Mouse (Mus musculus): ENCODE data around the gene Senp6.
"Not testable (repeated sequence)": the region's sequence is repeated elsewhere in the genome, so short reads cannot be mapped to it uniquely, and the experiment has no call there.

Senp6 gene

GRCm38 (mm10) chr9:80066367-80067220 lies at the start of gene Senp6:
Senp6 (plus strand) TSS chr9:80066903.
- peak; percentile 89 for DNase-seq (ENCODE audit: extremely low spot score)

DNA sequence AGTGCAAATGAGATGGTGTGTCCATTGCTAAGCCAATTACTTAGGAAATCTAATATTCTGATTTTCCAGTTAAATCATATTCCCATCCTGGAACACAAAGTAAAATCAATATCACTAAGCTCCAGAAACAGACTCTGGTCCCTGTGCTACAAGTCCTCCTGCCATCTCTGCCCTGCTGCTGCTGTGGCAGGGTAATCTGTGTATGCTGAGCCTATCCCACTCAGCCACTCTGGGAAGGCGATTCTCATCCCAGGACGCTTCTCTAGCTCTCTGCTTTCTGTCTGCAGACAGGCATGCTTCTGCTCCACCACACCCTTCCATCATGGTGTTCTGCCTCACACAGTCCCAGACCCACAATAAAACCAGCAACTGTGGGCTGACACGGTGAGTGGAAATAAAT lies 46.3 kb upstream of the Senp6 start:
- no peak for DNase-seq (ENCODE audit: extremely low spot score)

DNA sequence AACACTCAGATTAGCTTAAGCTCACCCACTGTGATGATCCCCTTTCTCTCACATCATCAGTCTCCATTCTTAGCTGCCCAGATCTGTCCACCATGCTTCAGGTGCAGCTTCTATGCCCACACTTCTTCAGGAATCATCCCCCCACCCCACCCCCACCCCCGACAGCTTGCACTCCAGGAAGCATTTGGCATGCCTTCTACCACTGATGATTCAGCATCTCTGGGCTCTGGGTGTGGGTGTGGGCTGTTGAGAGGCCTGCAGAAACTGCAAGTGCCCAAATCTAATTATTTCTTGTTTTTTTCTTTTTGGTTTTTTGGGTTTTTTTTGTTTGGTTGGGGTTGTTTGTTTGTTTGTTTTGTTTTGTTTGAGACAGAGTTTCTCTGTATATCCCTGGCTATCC lies 45.1 kb upstream of the Senp6 start:
- no peak for DNase-seq (ENCODE audit: extremely low spot score)

DNA sequence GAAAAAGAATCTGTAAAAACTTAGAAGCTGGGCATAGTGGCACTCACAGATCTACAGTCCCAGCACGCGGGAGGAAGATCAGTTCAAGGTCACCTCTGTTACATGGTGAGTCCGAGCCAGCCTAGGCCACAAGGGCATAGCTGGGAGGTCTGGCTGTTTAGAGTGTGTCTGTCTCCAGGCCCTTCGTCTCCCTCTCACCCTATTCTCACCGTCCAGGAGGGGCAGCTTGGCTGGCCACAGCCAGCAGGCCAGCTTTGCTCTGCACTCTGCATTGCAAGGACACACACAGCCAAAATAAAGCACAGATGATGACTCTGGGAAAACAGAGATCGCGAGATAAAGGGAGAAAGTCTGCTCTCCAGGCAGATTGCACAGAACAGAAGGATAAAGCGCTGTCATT lies 43.9 kb upstream of the Senp6 start:
- no peak for DNase-seq (ENCODE audit: extremely low spot score)

- not testable (repeated sequence) for DNase-seq (ENCODE audit: extremely low spot score)
Observed at GRCm38 (mm10) chr9:80025347-80025746, 41.4 kb upstream of the Senp6 start.

DNA sequence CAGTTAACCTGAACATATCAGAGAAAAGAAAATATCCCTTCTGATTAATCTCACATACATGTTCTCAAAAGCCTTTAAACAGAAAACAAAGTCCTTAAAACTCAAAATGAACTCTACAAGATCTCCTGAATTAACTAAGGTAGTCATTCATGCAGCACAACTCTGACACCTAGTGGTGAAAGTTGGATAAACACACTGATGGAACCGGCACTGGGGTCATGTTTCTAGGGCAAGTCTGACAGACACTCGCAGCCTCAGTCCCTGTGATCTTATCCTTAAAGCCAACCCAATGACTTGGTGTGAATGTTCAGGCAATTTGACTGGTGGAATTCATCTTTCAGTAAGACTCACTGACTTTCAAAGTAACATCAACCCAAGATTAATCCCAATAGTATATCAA lies 40.7 kb upstream of the Senp6 start:
- peak; percentile 81 for DNase-seq (ENCODE audit: extremely low spot score)

GRCm38 (mm10) chr9:80026581-80027021 lies 40.1 kb upstream of the Senp6 start:
- DNase-seq (ENCODE audit: extremely low spot score) = no peak

DNA sequence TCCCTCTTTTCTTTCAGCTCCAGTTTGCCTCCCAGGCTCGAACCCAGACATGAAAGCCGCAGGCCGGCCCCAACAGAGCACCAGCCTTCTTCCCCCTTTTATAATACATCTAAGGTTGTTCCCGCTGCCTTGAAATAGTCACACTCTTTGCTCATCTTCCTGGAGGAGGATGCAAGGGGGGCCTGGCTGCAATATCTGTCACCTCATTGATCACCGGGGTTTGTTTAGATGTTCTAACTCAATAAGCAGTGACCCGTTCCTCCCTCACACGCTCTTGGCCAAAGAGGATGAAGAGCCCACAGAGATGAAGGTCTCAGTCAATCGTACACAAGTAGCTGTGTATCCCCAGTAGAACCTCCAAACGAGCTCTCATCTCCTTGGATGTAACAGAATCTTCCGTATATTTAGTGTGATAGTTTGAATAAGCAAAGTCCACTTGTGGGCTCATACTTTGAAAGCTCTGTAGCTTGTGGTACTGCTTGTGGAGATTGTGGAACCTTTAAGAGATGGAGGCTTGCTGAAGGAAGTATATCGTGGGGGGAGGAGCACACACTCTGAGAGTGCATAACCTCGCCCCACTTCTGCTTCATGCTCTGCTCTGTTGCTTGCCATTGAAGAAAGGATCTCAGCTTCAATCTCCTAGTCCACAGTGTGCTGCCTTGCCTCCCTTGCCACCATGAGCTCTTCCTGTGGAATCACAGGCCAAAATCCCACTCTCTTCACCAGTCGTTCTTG lies 29.3 kb upstream of the Senp6 start:
- no peak for DNase-seq (ENCODE audit: extremely low spot score)

DNA sequence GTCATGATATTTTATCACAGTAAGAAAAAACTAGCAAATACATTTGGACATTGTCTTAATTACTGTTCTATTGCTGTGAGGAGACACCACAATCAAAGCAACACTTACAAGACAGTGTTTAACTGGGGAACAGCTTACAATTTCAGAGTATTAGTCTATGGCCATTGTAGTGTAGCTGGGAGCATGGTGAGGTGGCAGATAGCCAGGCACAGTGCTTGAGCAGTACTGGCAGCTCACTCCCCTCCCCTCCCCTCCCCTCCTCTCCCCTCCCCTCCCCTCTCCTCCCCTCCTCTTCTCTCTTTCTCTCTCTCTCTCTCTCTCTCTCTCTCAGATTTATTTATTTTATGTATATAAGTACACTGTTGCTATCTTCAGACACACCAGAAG lies 28.7 kb upstream of the Senp6 start:
- DNase-seq (ENCODE audit: extremely low spot score) = no peak

DNA sequence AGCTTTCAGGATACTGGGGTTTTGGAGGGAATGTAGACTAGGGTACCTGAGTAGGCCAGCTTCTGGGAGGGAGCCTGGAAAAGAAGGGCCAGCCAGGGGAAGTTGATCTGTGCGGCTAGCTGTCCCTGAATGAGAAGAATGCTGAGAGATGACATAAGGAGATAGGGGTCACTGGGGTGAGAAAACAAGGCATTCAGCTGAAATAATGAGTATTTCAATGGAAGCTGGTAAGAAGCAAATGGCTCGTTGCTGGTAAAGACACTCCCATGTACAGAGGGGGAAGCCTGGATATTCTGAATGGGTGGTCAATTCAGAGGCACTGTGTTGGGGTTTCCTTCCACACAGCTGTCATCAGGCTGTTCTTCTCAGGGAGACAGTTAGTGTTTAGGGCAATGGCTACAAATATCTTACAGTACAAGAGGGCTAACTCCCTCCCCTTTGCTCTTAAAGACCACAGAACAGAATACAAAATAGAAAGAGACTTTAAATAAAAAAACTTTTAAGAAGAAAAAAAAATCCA lies 27.3 kb upstream of the Senp6 start:
- peak; percentile 29 for DNase-seq (ENCODE audit: extremely low spot score)

DNA sequence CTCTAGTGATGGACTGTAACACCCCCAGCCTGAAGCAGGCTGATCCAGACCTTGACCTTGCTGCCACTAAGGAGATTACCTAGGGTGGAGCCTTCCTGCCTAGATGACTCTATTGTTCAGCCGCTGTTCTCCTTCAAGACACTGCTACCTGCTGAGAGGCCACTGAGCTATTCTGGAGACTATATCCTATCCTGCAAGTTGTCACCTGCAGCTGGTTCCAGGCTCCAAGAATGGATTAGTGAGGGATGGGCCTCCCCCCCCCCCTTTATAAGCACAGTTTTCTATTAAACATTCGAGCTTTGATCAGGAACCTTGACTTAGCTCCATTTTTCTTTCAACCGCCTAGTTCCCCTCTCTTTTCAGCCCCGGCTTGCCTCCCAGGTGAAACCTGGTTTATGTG lies 22.4 kb upstream of the Senp6 start:
- not testable (repeated sequence) for DNase-seq (ENCODE audit: extremely low spot score)

DNA sequence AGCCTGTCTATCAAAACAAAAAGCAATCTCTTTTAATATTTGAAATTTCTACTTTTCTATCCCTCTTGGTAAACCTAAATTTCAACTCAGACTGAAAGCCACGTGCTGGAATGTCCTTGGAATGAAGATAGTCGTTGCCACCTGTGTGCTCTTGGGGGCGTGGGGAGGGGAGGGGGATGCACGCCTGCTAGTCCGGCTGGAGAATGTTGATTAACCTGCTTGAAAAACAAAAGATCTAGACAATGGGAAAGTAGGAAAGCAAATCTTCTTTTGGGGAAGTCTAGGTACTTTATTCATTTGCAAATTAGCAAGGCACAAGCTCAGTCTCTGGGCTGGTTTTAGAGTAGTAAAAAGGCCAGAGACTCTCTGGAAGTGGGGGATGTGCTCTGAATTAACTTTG lies 17.4 kb upstream of the Senp6 start:
- not testable (repeated sequence) for DNase-seq (ENCODE audit: extremely low spot score)

DNA sequence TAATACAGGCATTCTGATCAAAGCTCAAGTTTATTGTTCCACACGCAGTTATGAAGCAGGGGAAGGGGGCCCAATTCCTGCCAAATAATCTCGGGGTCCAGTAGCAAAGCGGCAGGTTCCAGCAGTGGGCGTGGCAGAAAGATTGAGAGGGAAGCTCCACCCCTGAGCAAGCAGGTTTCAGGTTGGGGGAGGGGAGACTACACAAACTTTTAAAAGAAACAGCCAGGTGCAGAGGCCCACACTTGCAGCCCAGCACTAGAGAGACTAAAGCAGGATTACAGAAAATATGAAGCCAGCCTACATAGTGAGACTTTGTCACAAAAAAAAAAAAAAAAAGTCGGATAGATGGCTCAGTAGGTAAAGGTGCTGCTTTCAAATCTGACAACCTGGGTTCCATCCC lies 13.8 kb upstream of the Senp6 start:
- no peak for DNase-seq (ENCODE audit: extremely low spot score)

DNA sequence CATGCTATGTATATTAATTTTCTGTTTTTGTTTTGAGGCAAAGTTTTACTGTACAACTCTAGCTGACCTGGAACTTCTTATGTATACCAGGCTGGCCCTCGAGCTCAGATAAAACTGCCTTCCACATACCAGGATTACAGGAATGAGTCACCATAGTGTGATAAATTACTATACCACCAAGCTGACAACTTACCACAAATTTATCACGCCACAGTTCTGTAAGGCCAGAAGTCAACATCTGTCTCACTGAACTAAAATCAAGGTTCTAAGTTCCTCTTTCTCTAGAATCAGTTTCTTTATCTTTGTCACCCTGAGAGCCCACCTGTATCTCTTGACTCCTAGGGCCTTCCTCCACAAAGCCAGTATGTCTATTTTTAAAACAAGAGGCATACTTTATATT lies 9.0 kb upstream of the Senp6 start:
- no peak for DNase-seq (ENCODE audit: extremely low spot score)

DNA sequence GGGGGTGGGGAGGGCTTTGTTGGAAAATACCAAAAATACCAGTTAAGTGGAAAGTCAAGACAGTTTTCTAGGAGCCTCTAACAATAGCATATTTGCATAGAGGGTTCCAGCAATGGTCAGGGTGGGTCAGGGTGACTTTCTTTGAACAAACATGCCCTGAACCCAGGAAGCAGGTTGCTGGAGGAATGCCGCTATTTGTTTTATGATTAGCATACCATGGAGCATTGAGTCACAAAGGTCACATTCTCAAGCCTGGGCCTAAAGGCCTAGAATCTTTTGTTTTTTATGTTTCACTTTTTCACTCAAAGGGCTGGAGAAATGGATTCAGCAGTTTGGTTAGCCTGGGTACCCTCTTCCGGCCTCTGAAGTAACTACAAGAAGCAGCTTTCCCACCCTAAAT lies 1.2 kb upstream of the Senp6 start:
- DNase-seq (ENCODE audit: extremely low spot score) = not testable (repeated sequence)

- peak; percentile 81 for DNase-seq (ENCODE audit: extremely low spot score)
Observed at GRCm38 (mm10) chr9:80067221-80068027, 721 bp downstream of the Senp6 start.

GRCm38 (mm10) chr9:80068028-80068515 lies 1.4 kb downstream of the Senp6 start:
- DNase-seq (ENCODE audit: extremely low spot score) = no peak

- no peak for DNase-seq (ENCODE audit: extremely low spot score)
Observed at GRCm38 (mm10) chr9:80068735-80069315, 2.1 kb downstream of the Senp6 start.

- DNase-seq (ENCODE audit: extremely low spot score) = no peak
Observed at GRCm38 (mm10) chr9:80070026-80070425, 3.3 kb downstream of the Senp6 start.

- DNase-seq (ENCODE audit: extremely low spot score) = no peak
Observed at GRCm38 (mm10) chr9:80071616-80072015, 4.9 kb downstream of the Senp6 start.

GRCm38 (mm10) chr9:80074067-80074466 lies 7.4 kb downstream of the Senp6 start:
- DNase-seq (ENCODE audit: extremely low spot score) = no peak

All from embryo, embryonic 9.5 days (tissue).